Mouse (Mus musculus) embryonic fibroblast, embryonic 13.5 days (primary cell): ENCODE data around the gene Ap3d1.

Source experiments
- CTCF ChIP-seq: IDR thresholded peaks from 2 replicates; pipeline ENCODE4 v1.5.1; 2011; ENCODE audit warnings: mild to moderate bottlenecking, control low read depth, low read length, moderate library complexity, borderline replicate concordance; ENCODE audit not compliant: insufficient read depth
- POLR2A ChIP-seq: IDR thresholded peaks from 2 replicates; pipeline ENCODE4 v1.6.1; 2011; ENCODE audit warnings: low read depth, mild to moderate bottlenecking, control low read depth, low read length, moderate library complexity

DNA sequence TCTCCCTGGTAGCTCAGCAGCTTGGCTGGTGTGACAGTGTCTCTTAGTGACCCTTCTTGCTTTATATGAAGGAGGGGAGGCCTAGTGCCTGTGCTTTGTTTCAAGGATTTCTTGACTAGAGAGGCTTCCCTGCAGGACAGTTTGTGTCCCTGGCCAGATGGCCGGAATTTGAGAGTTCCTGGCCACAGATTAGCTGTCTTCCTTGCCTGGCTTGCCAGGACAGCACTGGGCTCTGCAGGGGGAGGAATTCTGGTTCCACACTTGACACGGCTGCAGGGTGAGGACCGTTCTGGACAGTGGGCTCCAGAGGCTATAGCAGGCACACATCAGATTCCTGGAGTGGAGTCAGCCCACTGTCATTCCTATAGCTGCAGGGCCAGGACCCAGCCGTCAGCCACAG is 33.7 kb upstream of the Ap3d1 start:
- TF ChIP-seq CTCF = no peak
- no peak for TF ChIP-seq POLR2A
